Mouse (Mus musculus) liver, postnatal 0 days (tissue): ENCODE measurements around the gene Vwce. TPM values are rescaled to one million over a fixed set of nuclear protein-coding genes. Genes with fewer than 3 reads are reported as not detected.

Experiments used
- ATAC-seq: fragments of 200-750 bp; cut with Nextera tagmentation; 2 replicates; pipeline ENCODE4 v1.8.0; 2017; ENCODE audit warnings: mild to moderate bottlenecking, moderate library complexity
- DNase-seq: peaks from one replicate; pipeline ENCODE4 v3.0.0-alpha.2; 2016
- H3K27ac ChIP-seq: fragments of 300-500 bp; sonication (generic); 2 replicates; pipeline ENCODE4 v1.5.1; 2014; ENCODE audit warnings: antibody characterized with exemption, moderate library complexity, mild to moderate bottlenecking, low read depth
- H3K27me3 ChIP-seq: fragments of 300-500 bp; sonication (generic); 2 replicates; pipeline ENCODE4 v1.6.1; 2014; ENCODE audit warnings: low read length, control low read depth, mixed read lengths; ENCODE audit not compliant: insufficient read depth
- H3K36me3 ChIP-seq: fragments of 300-500 bp; sonication (generic); replicated peaks from 2 replicates; pipeline ENCODE4 v1.6.1; 2014; ENCODE audit warnings: mild to moderate bottlenecking, control low read depth, low read length, moderate library complexity, mixed read lengths; ENCODE audit not compliant: insufficient read depth
- H3K4me1 ChIP-seq: fragments of 300-500 bp; sonication (generic); 2 replicates; pipeline ENCODE4 v1.6.1; 2014; ENCODE audit warnings: antibody characterized with exemption, mild to moderate bottlenecking, control low read depth; ENCODE audit not compliant: insufficient read depth
- H3K4me2 ChIP-seq: fragments of 300-500 bp; sonication (generic); 2 replicates; pipeline ENCODE4 v1.6.1; 2014; ENCODE audit warnings: low read depth, mild to moderate bottlenecking, low read length, moderate library complexity, mixed read lengths
- H3K4me3 ChIP-seq: fragments of 300-500 bp; sonication (generic); 2 replicates; pipeline ENCODE4 v1.5.1; 2014; ENCODE audit warnings: low read depth, low read length
- H3K9ac ChIP-seq: fragments of 300-500 bp; sonication (generic); replicated peaks from 2 replicates; pipeline ENCODE4 v1.6.1; 2014; ENCODE audit warnings: mild to moderate bottlenecking, moderate library complexity
- H3K9me3 ChIP-seq: fragments of 300-500 bp; sonication (generic); 2 replicates; pipeline ENCODE4 v1.6.1; 2016; ENCODE audit warnings: mild to moderate bottlenecking, control low read depth, low read length, mixed read lengths
- CTCF ChIP-seq: sonication (generic); IDR thresholded peaks from 2 replicates; pipeline ENCODE4 v1.5.1; 2016; ENCODE audit warnings: antibody characterized with exemption, low read depth
- EP300 ChIP-seq: IDR thresholded peaks from 2 replicates; pipeline ENCODE4 v1.6.1; 2016; ENCODE audit warnings: antibody characterized with exemption, low read depth, mild to moderate bottlenecking
- WGBS: fragments of 180-500 bp; shearing (Covaris S2); extraction: QIAGEN DNeasy Blood & Tissue Kit; methylation state at CpG from one replicate; pipeline ENCODE4 v1.1.7; 2014; ENCODE audit not compliant: insufficient replicate concordance; 5-methylcytosine and 5-hydroxymethylcytosine counted together
- polyA plus RNA-seq: library from polyadenylated mRNA; unstranded; fragments of >200 nt; fragmentation: Nextera tagmentation; extraction: Ambion mirVana; gene quantifications from 2 replicates; pipeline ENCODE4 v1.2.1, GENCODE M21; 2015

The Vwce gene
- polyA plus RNA-seq, 1 experiment from 2014 or later: 18.2 TPM

DNA sequence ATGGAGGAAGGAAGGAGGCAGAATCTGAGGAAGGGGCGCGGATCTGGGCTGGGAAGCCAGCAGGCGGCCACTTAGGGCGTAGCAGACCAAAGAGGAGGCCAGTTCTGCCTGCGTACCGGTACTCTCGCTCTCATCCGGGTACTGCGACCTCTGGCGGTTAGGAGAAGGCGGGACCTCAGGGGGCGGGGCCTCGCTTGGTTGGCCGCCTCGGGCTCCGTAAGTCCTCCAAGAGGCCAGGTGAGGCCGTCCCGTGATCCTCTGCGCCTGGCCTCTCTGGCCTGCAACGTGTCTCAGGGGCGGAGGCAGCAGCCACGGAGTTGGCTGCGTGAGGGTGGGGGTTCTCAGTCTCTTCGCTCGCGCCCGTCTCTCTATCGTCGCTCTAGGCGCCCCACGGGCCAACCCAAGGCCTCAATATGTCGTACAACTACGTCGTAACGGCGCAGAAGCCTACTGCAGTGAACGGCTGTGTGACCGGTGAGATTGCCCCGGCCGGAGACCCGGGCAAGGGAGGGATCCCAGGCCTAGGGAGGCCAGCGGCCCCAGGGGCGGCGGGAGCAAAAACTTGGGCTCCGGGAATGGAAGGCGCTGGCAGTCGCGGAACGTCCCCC is 28.6 kb upstream of the Vwce start, which contains the start of the genes Ddb1 and Tkfc:
TSS of gene Ddb1 (plus strand) at position 35 of the 608 bp plus-strand sequence.
TSS of gene Tkfc (minus strand) at position 362 of the 608 bp plus-strand sequence.
- peak within 1 kb of the TSS; percentile 94 for H3K27ac ChIP-seq
- DNase-seq (peak; percentile 99), ATAC-seq (peak; percentile 94)
- peak within 1 kb of the TSS; percentile 83 for H3K4me3 ChIP-seq
- H3K9ac ChIP-seq: peak within 1 kb of the TSS; percentile 91
- H3K4me1 ChIP-seq: peaks cover 39% of the 10 kb centered on the region
- peaks cover 33% of the 10 kb centered on the region for H3K36me3 ChIP-seq
- H3K9me3 ChIP-seq: no peaks in the 10 kb centered on the region
- H3K4me2 ChIP-seq: peak within 1 kb of the TSS; percentile 85
- WGBS: under 1% methylated on average over 49 of the region's 49 CpGs
- TF ChIP-seq EP300 (peak; percentile 55; the same call in 1 of the 2 replicates), CTCF (peak; percentile 87)
- no peaks in the 10 kb centered on the region for H3K27me3 ChIP-seq

DNA sequence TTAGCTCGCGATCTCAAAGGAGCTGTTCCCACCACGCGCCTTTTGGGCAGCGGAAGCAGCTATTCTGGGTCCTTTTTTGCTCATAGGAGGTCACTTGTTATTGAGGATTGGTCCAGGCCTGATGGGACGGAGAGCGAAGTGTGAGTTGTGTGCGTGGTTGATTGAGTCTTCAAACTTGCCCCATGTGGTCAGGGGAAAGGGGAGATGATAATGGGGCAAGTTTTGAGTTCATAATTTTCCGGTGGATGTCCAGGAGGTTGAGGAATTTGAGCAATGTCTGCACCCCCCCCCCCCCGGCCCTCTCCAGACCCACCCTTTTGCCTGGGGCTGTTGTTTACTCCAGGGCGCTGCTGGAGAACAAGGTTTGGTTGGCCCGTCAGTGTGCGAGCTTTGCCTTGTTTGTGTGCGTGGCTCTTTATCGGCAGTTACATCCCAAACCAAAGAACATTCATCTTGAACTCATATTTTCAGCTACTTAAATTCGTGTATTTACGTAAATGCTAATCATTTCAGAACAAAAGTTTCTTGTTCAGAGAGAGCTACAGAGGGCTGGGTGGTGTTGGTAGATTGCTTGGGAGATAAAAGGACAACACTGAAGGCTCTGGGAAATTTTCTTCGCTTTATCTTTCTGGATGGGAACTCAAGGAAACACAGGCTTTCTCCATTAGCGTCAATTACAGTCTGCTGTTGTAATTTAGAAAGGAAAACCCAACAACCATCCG is 28.0 kb upstream of the Vwce start:
- peaks cover 37% of the 10 kb centered on the region for H3K36me3 ChIP-seq
- peak overlapping the region; percentile 94 for H3K27ac ChIP-seq
- no peaks in the 10 kb centered on the region for H3K9me3 ChIP-seq
- H3K9ac ChIP-seq: peak overlapping the region; percentile 91
- ATAC-seq (peak; percentile 13; the same call in 1 of the 2 replicates), DNase-seq (peak; percentile 53)
- peak overlapping the region; percentile 83 for H3K4me3 ChIP-seq
- WGBS: 4% methylated on average over 20 of the region's 20 CpGs
- no peaks in the 10 kb centered on the region for H3K27me3 ChIP-seq
- peak overlapping the region; percentile 85 for H3K4me2 ChIP-seq
- no peak for TF ChIP-seq EP300
- peaks cover 39% of the 10 kb centered on the region for H3K4me1 ChIP-seq

DNA sequence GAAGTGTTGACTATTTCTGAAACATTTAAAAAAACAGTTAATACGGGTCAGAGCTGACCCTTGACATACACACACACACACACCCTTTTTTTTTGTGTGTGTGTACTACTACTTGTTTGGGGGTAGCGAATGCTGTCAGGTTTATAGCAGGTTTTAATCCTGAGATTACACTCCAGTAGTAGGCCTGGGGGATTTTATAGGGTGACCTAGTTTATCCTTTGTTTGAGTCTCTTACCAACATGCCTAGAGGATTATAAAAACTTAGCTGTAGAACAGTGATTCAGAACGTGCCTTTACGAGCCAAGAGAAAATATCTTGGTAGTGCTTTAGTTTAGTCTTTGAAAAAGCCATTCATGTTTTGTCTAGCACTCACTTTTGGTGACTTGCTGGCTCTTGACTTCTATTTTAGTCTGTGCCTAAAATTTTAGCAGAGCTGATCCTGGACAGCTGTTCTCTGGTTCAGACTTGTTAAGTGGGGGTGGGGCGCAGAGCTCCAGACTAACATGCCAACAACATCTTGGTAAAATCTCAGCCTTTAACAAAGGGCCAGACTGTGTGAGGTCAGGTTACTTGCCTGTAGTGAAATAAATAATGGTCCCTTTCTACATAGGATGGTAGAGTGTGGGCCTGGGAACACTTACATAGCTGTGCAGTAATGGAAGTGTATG is 25.3 kb upstream of the Vwce start:
- no peaks in the 10 kb centered on the region for H3K9me3 ChIP-seq
- 92% methylated on average over 5 of the region's 5 CpGs for WGBS
- TF ChIP-seq EP300 (no peak), CTCF (no peak)
- H3K27ac ChIP-seq: no peak overlapping the region
- no peak for DNase-seq
- no peak overlapping the region for H3K9ac ChIP-seq
- peaks cover 22% of the 10 kb centered on the region for H3K4me1 ChIP-seq
- no peaks in the 10 kb centered on the region for H3K27me3 ChIP-seq
- no peak overlapping the region for H3K4me3 ChIP-seq
- peaks cover 63% of the 10 kb centered on the region for H3K36me3 ChIP-seq
- no peak overlapping the region for H3K4me2 ChIP-seq
- no peak for ATAC-seq

DNA sequence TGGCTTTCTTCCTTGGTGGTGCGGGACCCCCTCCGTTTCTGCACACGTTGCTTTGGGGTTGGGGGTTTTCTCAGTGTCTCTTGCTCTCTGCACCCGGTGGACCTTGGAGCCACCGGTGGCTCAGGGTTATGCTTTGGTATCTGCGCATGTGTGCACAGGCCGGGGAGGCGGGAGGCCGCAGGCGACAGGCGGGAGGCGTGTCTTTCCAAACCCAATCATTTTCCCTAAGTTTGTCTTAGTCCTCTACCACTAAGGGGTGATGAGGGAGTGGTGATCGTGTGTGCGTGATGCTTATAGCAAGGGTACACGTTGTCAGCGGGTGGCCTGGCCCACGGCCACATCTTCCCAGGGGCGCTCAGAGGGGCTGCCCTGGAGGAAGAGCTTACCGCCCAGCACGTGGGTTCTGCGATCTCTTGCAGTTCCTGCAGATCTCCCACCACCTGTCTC is 882 bp downstream of the Vwce start:
- TF ChIP-seq EP300: no peak; the same call in 1 of the 2 replicates
- TF ChIP-seq CTCF: no peak
- Histone ChIP-seq H3K4me3 (peak overlapping the region; percentile 59), H3K27me3 (no peaks in the 10 kb centered on the region), H3K27ac (peak overlapping the region; percentile 91), H3K4me1 (peaks cover 23% of the 10 kb centered on the region), H3K4me2 (peak overlapping the region; percentile 73), H3K9ac (peak overlapping the region; percentile 76), H3K9me3 (no peaks in the 10 kb centered on the region), H3K36me3 (peaks cover 4% of the 10 kb centered on the region; the same call in 1 of the 2 replicates)
- DNase-seq: peak; percentile 82
- ATAC-seq: peak; percentile 91
- WGBS: 5% methylated on average over 21 of the region's 21 CpGs

DNA sequence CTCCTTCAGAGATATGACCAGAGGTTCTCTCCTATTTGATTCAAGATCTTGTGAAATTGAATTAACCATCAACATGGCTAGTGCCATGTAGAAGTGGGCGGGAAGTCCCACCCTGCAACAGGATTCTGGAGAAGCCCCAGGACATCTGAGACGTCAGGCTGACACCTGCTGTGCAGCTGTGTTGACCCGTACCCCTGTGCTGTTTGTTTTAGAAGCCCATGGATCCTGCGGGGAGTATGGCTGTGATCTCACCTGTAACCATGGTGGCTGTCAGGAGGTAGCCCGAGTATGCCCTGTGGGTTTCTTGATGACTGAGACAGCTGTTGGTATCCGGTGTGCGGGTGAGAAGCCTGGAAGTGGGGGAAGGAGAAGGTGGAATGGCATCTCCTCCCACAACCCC is 3.8 kb downstream of the Vwce start:
- Histone ChIP-seq H3K9ac (no peak overlapping the region), H3K9me3 (no peaks in the 10 kb centered on the region), H3K27ac (no peak overlapping the region), H3K27me3 (no peaks in the 10 kb centered on the region), H3K4me2 (no peak overlapping the region), H3K4me3 (no peak overlapping the region), H3K36me3 (no peaks in the 10 kb centered on the region; the same call in none of the 2 replicates), H3K4me1 (peaks cover 23% of the 10 kb centered on the region)
- no peak for DNase-seq
- ATAC-seq: no peak
- TF ChIP-seq EP300: no peak
- TF ChIP-seq CTCF: no peak
- 56% methylated on average over 7 of the region's 7 CpGs for WGBS

DNA sequence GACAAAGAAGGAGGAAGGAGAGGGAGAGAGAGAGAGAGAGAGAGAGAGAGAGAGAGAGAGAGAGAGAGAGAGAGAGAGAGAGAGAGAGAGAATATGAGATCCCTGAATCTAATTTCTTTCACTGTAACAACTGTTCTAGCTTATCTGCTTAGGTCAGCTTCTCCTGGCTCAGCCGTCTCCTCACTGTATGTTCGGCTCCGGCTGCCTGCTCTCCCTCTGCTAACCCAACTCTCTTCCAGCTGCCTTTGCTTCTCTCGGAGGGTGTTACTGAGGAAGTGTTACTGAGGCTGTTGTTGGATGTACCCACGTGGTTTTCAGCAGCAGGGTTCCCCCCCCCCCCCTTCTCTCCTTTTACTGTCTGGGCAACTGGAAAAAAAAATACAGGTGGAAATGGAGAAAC is 6.1 kb downstream of the Vwce start:
- TF ChIP-seq EP300 (no peak), CTCF (no peak)
- no peaks in the 10 kb centered on the region for H3K27me3 ChIP-seq
- no peak overlapping the region for H3K4me3 ChIP-seq
- no peaks in the 10 kb centered on the region for H3K9me3 ChIP-seq
- no peak overlapping the region; the same call in 1 of the 2 replicates for H3K4me2 ChIP-seq
- peaks cover 4% of the 10 kb centered on the region for H3K36me3 ChIP-seq
- 7% methylated on average over 5 of the region's 5 CpGs for WGBS
- no peak overlapping the region for H3K27ac ChIP-seq
- peaks cover 18% of the 10 kb centered on the region for H3K4me1 ChIP-seq
- H3K9ac ChIP-seq: no peak overlapping the region
- DNase-seq: no peak
- ATAC-seq: peak; percentile 49
